ENCODE assay signal across 9 mouse cellular contexts in the genomic region with DNA sequence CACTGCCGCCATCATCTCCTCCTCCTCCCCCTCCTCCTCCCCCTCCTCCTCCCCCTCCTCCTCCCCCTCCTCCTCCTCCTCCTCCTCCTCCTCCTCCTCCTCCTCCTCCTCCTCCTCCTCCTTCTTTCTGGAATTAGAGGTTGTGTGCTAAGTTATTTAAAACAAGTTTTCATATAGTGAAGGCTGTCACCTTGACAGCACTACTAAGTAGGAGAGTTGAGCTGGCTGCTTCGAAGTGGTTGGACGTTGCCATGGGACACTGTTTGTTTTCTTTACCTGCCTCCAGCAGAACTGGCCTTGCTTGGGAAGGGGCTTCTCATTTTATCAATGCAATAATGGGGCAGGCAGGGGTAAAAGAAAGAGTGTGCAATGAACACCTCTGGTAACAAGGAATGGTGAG. TPM values are rescaled to one million over a fixed set of nuclear protein-coding genes. Genes with fewer than 3 reads are reported as not detected.
A peak's percentile ranks its signal among the peaks of the same experiment; 100 is the strongest.
DNase-seq lines count a peak whose midpoint lies in the region; ATAC-seq and TF ChIP-seq lines count a peak whose summit lies in the region.
"Had no signal": no experiment of that assay in that cellular context is flagged by ENCODE, and none has a peak within 500 bp of the region (broad histone marks: within the 10 kb centered on the region; RNA-seq: fewer than 3 reads in every experiment).

A gene (minus strand): TSS at position 101 of the 400 bp plus-strand sequence.

- no peak for ATAC-seq in heart, embryonic 11.5 days (replicated peaks; ENCODE audit: insufficient number of reproducible peaks, low FRiP score, low TSS enrichment)
- ATAC-seq in forebrain, postnatal 0 days: no peak
- ATAC-seq in liver, embryonic 16.5 days (ENCODE audit: low read depth): no peak

- H3K4me2 ChIP-seq in heart, embryonic 11.5 days: peak within 1 kb of the TSS; percentile 87
- peak within 1 kb of the TSS; percentile 85 for H3K4me2 ChIP-seq in forebrain, postnatal 0 days (ENCODE audit: low read depth)
- peak within 1 kb of the TSS; percentile 61 for H3K4me2 ChIP-seq in liver, embryonic 16.5 days (ENCODE audit: low read depth, low read length)

- peak within 1 kb of the TSS; percentile 56 for H3K4me3 ChIP-seq in heart, embryonic 11.5 days (ENCODE audit: low read depth, low read length)
- H3K4me3 ChIP-seq in E14TG2a.4 (replicated peaks; ENCODE audit: low read length): peak within 1 kb of the TSS; percentile 78
- H3K4me3 ChIP-seq in forebrain, postnatal 0 days (ENCODE audit: low read depth, low read length): peak within 1 kb of the TSS; percentile 55
- H3K4me3 ChIP-seq in liver, embryonic 16.5 days (ENCODE audit: low read depth, low read length): peak within 1 kb of the TSS; percentile 42

- no peak within 1 kb of the TSS for H3K27ac ChIP-seq in heart, embryonic 11.5 days (ENCODE audit: low read depth, low read length)
- H3K27ac ChIP-seq in forebrain, postnatal 0 days (ENCODE audit: low read depth, low read length): no peak within 1 kb of the TSS
- no peak within 1 kb of the TSS for H3K27ac ChIP-seq in liver, embryonic 16.5 days (ENCODE audit: low read length)

- 38% methylated on average over 3 of the region's 3 CpGs for WGBS in heart, embryonic 11.5 days (ENCODE audit: insufficient replicate concordance)
- 50% methylated on average over 3 of the region's 3 CpGs for WGBS in forebrain, postnatal 0 days
- WGBS in liver, embryonic 16.5 days (ENCODE audit: insufficient replicate concordance): 47% methylated on average over 3 of the region's 3 CpGs

- no peaks in the 10 kb centered on the region for H3K9me3 ChIP-seq in heart, embryonic 11.5 days (replicated peaks; ENCODE audit: control insufficient read depth, low read length)
- H3K9me3 ChIP-seq in E14TG2a.4 (ENCODE audit: low read length): 0 out of 2 replicates have a peak, but pooled peaks cover 3% of the 10 kb centered on the region
- H3K9me3 ChIP-seq in forebrain, postnatal 0 days (ENCODE audit: low read length): no peaks in the 10 kb centered on the region
- H3K9me3 ChIP-seq in liver, embryonic 16.5 days (replicated peaks; ENCODE audit: control insufficient read depth, low read length): no peaks in the 10 kb centered on the region

- H3K36me3 ChIP-seq in heart, embryonic 11.5 days (ENCODE audit: control insufficient read depth, insufficient read depth, low read length): no peaks in the 10 kb centered on the region
- no peaks in the 10 kb centered on the region for H3K36me3 ChIP-seq in E14TG2a.4 (ENCODE audit: insufficient read depth, low read length)
- no peaks in the 10 kb centered on the region for H3K36me3 ChIP-seq in forebrain, postnatal 0 days (ENCODE audit: insufficient read depth)
- no peaks in the 10 kb centered on the region for H3K36me3 ChIP-seq in liver, embryonic 16.5 days (ENCODE audit: control insufficient read depth, insufficient read depth)

- peak within 1 kb of the TSS; percentile 69 for H3K9ac ChIP-seq in heart, embryonic 11.5 days (ENCODE audit: low read depth, low read length)
- peak within 1 kb of the TSS; percentile 53 for H3K9ac ChIP-seq in forebrain, postnatal 0 days
- no peak within 1 kb of the TSS for H3K9ac ChIP-seq in liver, embryonic 16.5 days (ENCODE audit: low read depth, low read length)

- TF ChIP-seq CTCF in E14TG2a.4 (conservative IDR thresholded peaks at IDR 0.05; ENCODE audit: low read length): no peak
- no peak for TF ChIP-seq CTCF in forebrain, postnatal 0 days (IDR thresholded peaks at IDR 0.05; ENCODE audit: low read depth)

- no peaks in the 10 kb centered on the region for H3K27me3 ChIP-seq in heart, embryonic 11.5 days (ENCODE audit: control insufficient read depth, insufficient read depth, low read length)
- H3K27me3 ChIP-seq in E14TG2a.4 (ENCODE audit: insufficient read depth, low read length): peaks cover 35% of the 10 kb centered on the region
- peaks cover 6% of the 10 kb centered on the region; the same call in 1 of the 2 replicates for H3K27me3 ChIP-seq in forebrain, postnatal 0 days (ENCODE audit: insufficient read depth, low read length)
- peaks cover 16% of the 10 kb centered on the region for H3K27me3 ChIP-seq in liver, embryonic 16.5 days (ENCODE audit: control insufficient read depth, insufficient read depth, low read depth, low read length)

- H3K4me1 ChIP-seq in heart, embryonic 11.5 days (ENCODE audit: control insufficient read depth, insufficient read depth, low read length): peaks cover 3% of the 10 kb centered on the region; the same call in 1 of the 2 replicates
- H3K4me1 ChIP-seq in E14TG2a.4 (replicated peaks; ENCODE audit: low read depth, low read length): peaks cover 7% of the 10 kb centered on the region; the same call in 1 of the 2 replicates
- no peaks in the 10 kb centered on the region for H3K4me1 ChIP-seq in forebrain, postnatal 0 days (ENCODE audit: insufficient read depth)
- H3K4me1 ChIP-seq in liver, embryonic 16.5 days (ENCODE audit: control insufficient read depth, low read depth, low read length): peaks cover 6% of the 10 kb centered on the region

- DNase-seq in heart, adult 11 months: no peak
- no peak for DNase-seq in forebrain, postnatal 0 days
- no peak for DNase-seq in cerebellum, adult 18-20 months
- DNase-seq in gastrocnemius, adult 18-20 months (ENCODE audit: low spot score): no peak
- no peak for DNase-seq in frontal cortex, postnatal 25 days (ENCODE audit: low spot score in 2 of 2)

RNA-seq across cellular contexts. Expression of the gene that starts here (rescaled TPM):
- polyA plus RNA-seq in heart, embryonic 11.5 days (2014; fragmentation: Nextera tagmentation; extraction: Ambion mirVana): not detected in 2 replicates
- total RNA-seq in forebrain, postnatal 0 days (2014; rRNA removed): not detected in 2 replicates
- not detected in 2 replicates for polyA plus RNA-seq in forebrain, postnatal 0 days (2015; fragmentation: Nextera tagmentation; extraction: Ambion mirVana)
- polyA plus RNA-seq in liver, embryonic 16.5 days (2015; fragmentation: Nextera tagmentation; extraction: Ambion mirVana): not detected in 2 replicates
- not detected for total RNA-seq in gastrocnemius, adult 18-20 months (2021)
- total RNA-seq: layer of hippocampus, adult 8-10 months had no signal
